Mouse (Mus musculus) stomach, postnatal 0 days (tissue): ENCODE results near the gene Prrg2. TPM values are rescaled to one million over a fixed set of nuclear protein-coding genes. Genes with fewer than 3 reads are reported as not detected.

Experiments
- ATAC-seq: fragments of 200-750 bp; cut with Nextera tagmentation; 2 replicates; pipeline ENCODE4 v1.8.0; 2017; ENCODE audit not compliant: low FRiP score, low TSS enrichment
- DNase-seq: peaks from one replicate; pipeline ENCODE4 v3.0.0-alpha.2; 2016; ENCODE audit warnings: low spot score
- H3K27ac ChIP-seq: fragments of 300-500 bp; sonication (generic); replicated peaks from 2 replicates; pipeline ENCODE4 v1.5.1; 2014; ENCODE audit warnings: mild to moderate bottlenecking, control low read depth
- H3K27me3 ChIP-seq: fragments of 300-500 bp; sonication (generic); 2 replicates; pipeline ENCODE4 v1.6.1; 2014; ENCODE audit warnings: low read length; ENCODE audit not compliant: control insufficient read depth, insufficient read depth
- H3K36me3 ChIP-seq: fragments of 300-500 bp; sonication (generic); 2 replicates; pipeline ENCODE4 v1.6.1; 2014; ENCODE audit warnings: low read length, mixed read lengths; ENCODE audit not compliant: control insufficient read depth, insufficient read depth
- H3K4me1 ChIP-seq: fragments of 300-500 bp; sonication (generic); replicated peaks from 2 replicates; pipeline ENCODE4 v1.6.1; 2014; ENCODE audit warnings: antibody characterized with exemption; ENCODE audit not compliant: control insufficient read depth, insufficient read depth
- H3K4me2 ChIP-seq: fragments of 300-500 bp; sonication (generic); replicated peaks from 2 replicates; pipeline ENCODE4 v1.6.1; 2014; ENCODE audit warnings: low read depth, mild to moderate bottlenecking, control low read depth, moderate library complexity
- H3K4me3 ChIP-seq: fragments of 300-500 bp; sonication (generic); 2 replicates; pipeline ENCODE4 v1.5.1; 2014; ENCODE audit warnings: low read depth, low read length, control low read depth
- H3K9ac ChIP-seq: fragments of 300-500 bp; sonication (generic); 2 replicates; pipeline ENCODE4 v1.6.1; 2014; ENCODE audit warnings: mild to moderate bottlenecking, low read length, control low read depth, mixed read lengths
- H3K9me3 ChIP-seq: fragments of 300-500 bp; sonication (generic); 2 replicates; pipeline ENCODE4 v1.6.1; 2016; ENCODE audit warnings: low read length; ENCODE audit not compliant: control insufficient read depth
- CTCF ChIP-seq: IDR thresholded peaks from 2 replicates; pipeline ENCODE4 v1.5.1; 2016; ENCODE audit warnings: antibody characterized with exemption, low read depth, mild to moderate bottlenecking, moderate library complexity
- EP300 ChIP-seq: optimal IDR thresholded peaks from 2 replicates; pipeline ENCODE3; 2016; ENCODE audit warnings: antibody characterized with exemption
- WGBS: fragments of 180-500 bp; shearing (Covaris S2); extraction: QIAGEN DNeasy Blood & Tissue Kit; methylation state at CpG from one replicate; pipeline ENCODE4 v1.1.7; 2014; 5-methylcytosine and 5-hydroxymethylcytosine counted together
- polyA plus RNA-seq: library from polyadenylated mRNA; unstranded; fragments of >200 nt; fragmentation: Nextera tagmentation; extraction: Ambion mirVana; gene quantifications from 2 replicates; pipeline ENCODE4 v1.2.1, GENCODE M21; 2015

The Prrg2 gene
- polyA plus RNA-seq, 1 experiment from 2014 or later: 33.6 TPM

DNA sequence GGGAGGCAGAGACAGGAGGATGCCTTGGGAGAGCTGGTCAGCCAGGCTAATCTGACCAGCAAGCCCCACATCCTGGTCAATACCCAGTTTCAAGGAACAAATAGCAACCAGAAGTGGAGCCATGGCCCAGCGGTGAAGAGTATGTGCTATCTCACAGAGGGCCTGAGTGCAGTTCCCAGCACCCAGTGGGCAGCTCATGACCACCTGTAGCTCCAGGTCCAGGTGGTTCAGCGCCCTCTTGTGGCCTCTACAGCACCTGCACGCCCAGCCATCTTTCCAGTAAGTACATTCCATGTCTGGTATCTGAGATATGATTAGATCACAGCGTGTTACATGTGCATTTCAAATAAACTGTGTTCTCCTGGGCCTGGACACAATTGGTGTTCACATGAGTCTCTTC lies 23.6 kb upstream of the Prrg2 start:
- no peaks in the 10 kb centered on the region for H3K27me3 ChIP-seq
- H3K27ac ChIP-seq: no peak overlapping the region
- H3K4me2 ChIP-seq: no peak overlapping the region
- TF ChIP-seq CTCF (peak; percentile 48), EP300 (no peak)
- no peak overlapping the region for H3K4me3 ChIP-seq
- 80% methylated on average over 4 of the region's 4 CpGs for whole genome bisulfite sequencing
- no peaks in the 10 kb centered on the region for H3K4me1 ChIP-seq
- no peak for DNase-seq
- no peaks in the 10 kb centered on the region for H3K9me3 ChIP-seq
- peaks cover 8% of the 10 kb centered on the region; the same call in 1 of the 2 replicates for H3K36me3 ChIP-seq
- ATAC-seq: no peak
- H3K9ac ChIP-seq: no peak overlapping the region

DNA sequence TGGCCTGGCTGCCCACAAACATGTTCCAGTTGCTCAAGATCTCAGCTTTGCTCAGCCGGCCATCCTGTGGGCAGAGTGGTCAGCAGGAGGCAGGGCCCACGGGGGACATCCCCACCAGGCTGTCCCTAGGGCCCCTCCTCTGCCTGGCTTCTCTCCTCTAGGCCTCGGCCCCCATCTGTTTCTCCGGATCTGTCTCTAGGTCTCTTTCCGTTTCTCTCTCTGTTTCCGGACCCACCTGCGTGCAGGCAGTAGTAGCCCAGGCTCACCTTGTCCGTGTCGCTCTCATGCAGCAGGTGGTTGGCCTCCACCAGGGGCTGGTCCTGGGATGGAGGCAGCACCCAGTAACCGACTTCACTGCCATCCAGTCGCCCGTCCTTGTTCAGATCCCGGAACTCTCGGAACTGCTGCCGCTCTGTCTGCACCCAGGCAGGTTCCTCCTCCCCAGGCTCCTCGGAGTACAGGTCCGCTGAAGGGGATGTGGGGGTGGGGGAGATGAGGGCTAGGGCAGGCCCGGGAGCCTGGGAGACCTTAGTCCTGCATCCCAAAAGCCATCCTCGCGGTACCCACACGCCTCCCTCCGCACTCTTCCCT lies 20.9 kb upstream of the Prrg2 start:
- peaks cover 5% of the 10 kb centered on the region; the same call in 1 of the 2 replicates for H3K36me3 ChIP-seq
- H3K27ac ChIP-seq: no peak overlapping the region
- H3K4me3 ChIP-seq: no peak overlapping the region
- no peak for TF ChIP-seq EP300
- no peak for TF ChIP-seq CTCF
- no peaks in the 10 kb centered on the region for H3K4me1 ChIP-seq
- DNase-seq: no peak
- no peak overlapping the region for H3K4me2 ChIP-seq
- ATAC-seq: 0 out of 2 replicates have a peak, but pooled peaks have one; percentile 14
- no peaks in the 10 kb centered on the region for H3K27me3 ChIP-seq
- no peak overlapping the region for H3K9ac ChIP-seq
- WGBS: 80% methylated on average over 21 of the region's 22 CpGs
- no peaks in the 10 kb centered on the region for H3K9me3 ChIP-seq

DNA sequence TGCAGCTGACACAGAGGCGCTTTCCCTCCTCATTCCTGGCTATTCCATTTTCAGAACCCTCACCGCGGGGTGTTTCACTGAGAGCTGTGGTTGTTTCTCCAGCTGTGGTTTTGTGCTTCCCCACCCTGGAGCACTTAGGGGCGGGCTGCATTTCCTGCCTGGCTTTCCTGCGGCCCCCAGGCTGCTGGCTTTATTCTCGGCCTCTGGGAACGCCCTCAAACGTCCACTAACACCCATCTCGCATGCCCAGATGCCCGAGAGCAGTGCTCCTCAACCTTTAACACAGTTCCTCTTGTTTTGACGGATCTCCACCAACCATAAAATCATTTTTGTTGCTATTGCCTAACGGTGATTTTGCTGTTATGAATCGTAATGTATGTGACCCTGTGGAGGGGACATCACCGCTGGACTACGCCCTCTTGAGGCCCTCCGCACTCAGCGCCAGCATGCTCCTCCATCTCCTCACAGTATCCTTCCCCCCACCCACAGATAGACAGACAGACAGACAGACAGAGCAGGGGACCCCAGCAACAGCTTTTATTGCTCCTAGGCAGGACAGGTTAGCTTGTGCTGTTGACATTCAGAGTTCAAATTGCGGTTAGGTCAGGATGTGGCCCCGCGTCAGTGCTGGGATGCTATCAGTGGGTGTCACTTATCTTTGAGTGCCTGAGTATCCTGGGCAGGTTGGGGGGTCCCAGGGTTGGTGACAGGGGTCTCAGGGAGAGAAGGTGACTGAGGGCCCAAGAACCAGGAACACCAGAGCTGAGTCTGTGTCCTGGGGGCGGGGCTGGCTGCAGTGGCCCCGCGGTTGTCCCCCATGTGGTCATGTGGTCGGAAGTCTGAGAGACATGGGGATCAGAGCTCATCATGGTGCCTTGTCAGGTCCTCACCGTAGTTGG lies 20.2 kb upstream of the Prrg2 start:
- ATAC-seq: no peak
- no peak overlapping the region for H3K9ac ChIP-seq

DNA sequence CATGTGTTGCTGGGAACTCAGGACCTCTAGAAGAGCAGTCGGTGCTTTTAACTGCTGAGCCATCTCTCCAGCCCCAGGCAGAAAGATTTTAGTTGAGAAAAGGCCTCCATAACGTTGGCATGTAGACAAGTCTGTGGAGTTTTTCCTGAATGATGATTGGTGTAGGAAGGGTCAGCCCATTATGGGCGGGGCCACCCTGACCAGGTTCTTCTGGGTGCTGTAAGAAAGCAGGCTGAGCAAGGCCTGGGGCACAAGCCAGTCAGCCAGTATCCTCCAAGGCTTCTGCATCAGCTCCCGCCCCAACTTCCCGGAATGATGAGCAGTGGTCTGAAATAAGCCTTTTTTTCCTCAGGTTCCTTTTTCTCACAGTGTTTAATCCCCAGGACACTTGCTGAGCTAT lies 18.5 kb upstream of the Prrg2 start:
- 45% methylated on average over 5 of the region's 5 CpGs for WGBS
- no peak for TF ChIP-seq CTCF
- TF ChIP-seq EP300: no peak
- Histone ChIP-seq H3K36me3 (peaks cover 7% of the 10 kb centered on the region; the same call in 1 of the 2 replicates), H3K27me3 (no peaks in the 10 kb centered on the region), H3K9ac (0 out of 2 replicates have a peak overlapping the region, but pooled peaks have one; percentile 8), H3K27ac (no peak overlapping the region), H3K9me3 (no peaks in the 10 kb centered on the region), H3K4me3 (no peak overlapping the region), H3K4me2 (no peak overlapping the region), H3K4me1 (no peaks in the 10 kb centered on the region)
- ATAC-seq (no peak; the same call in 1 of the 2 replicates), DNase-seq (no peak)

More for the DNA sequence above, 20.2 kb upstream of the Prrg2 start:
- Histone ChIP-seq H3K4me3 (no peak overlapping the region), H3K36me3 (peaks cover 3% of the 10 kb centered on the region; the same call in 1 of the 2 replicates), H3K9me3 (no peaks in the 10 kb centered on the region), H3K27ac (peak overlapping the region; percentile 58), H3K4me1 (no peaks in the 10 kb centered on the region), H3K4me2 (no peak overlapping the region), H3K27me3 (no peaks in the 10 kb centered on the region)
- WGBS: 71% methylated on average over 25 of the region's 25 CpGs
- DNase-seq: no peak
- TF ChIP-seq EP300: no peak
- 0 out of 2 replicates have a peak, but pooled peaks have one; percentile 17 for TF ChIP-seq CTCF

- no peaks in the 10 kb centered on the region for H3K9me3 ChIP-seq
- H3K27ac ChIP-seq: no peak overlapping the region
- under 1% methylated on average over 10 of the region's 10 CpGs for WGBS
- no peak overlapping the region for H3K4me3 ChIP-seq
- H3K4me1 ChIP-seq: no peaks in the 10 kb centered on the region
- H3K9ac ChIP-seq: no peak overlapping the region
- no peak for TF ChIP-seq EP300
- TF ChIP-seq CTCF: peak; percentile 96
- DNase-seq (peak; percentile 90), ATAC-seq (peak; percentile 33; the same call in 1 of the 2 replicates)
- H3K27me3 ChIP-seq: no peaks in the 10 kb centered on the region
- no peak overlapping the region for H3K4me2 ChIP-seq
- peaks cover 9% of the 10 kb centered on the region; the same call in 1 of the 2 replicates for H3K36me3 ChIP-seq
These were observed 17.4 kb upstream of the Prrg2 start for GRCm38 (mm10) chr7:45079856-45080255.
